Mouse (Mus musculus) liver, adult 2 months (tissue): ENCODE data around the gene Gpc4. TPM values are rescaled to one million over a fixed set of nuclear protein-coding genes. Genes with fewer than 3 reads are reported as not detected.

Experiments
- DNase-seq: peaks from one replicate; pipeline ENCODE4 v3.0.0-alpha.2; 2011; ENCODE audit warnings: low read depth, low spot score; ENCODE audit errors: extremely low read depth
- H3K27ac ChIP-seq: fragments of 200-500 bp; replicated peaks from 2 replicates; pipeline ENCODE4 v1.5.1; 2012; ENCODE audit warnings: low read depth, mild to moderate bottlenecking, control low read depth, inconsistent platforms, low read length; ENCODE audit not compliant: insufficient read depth
- H3K27me3 ChIP-seq: fragments of 200-500 bp; 2 replicates; pipeline ENCODE4 v1.6.1; 2012; ENCODE audit warnings: mild to moderate bottlenecking, moderate library complexity, low read length, inconsistent platforms; ENCODE audit not compliant: control insufficient read depth, insufficient read depth
- H3K36me3 ChIP-seq: fragments of 200-500 bp; 2 replicates; pipeline ENCODE4 v1.6.1; 2012; ENCODE audit warnings: low read length, inconsistent platforms; ENCODE audit not compliant: control insufficient read depth, insufficient read depth
- H3K4me1 ChIP-seq: fragments of 200-500 bp; 2 replicates; pipeline ENCODE4 v1.6.1; 2011; ENCODE audit warnings: low read length; ENCODE audit not compliant: control insufficient read depth, insufficient read depth
- H3K4me3 ChIP-seq: fragments of 200-500 bp; 2 replicates; pipeline ENCODE4 v1.5.1; 2011; ENCODE audit warnings: low read depth, mild to moderate bottlenecking, control low read depth, low read length, moderate library complexity; ENCODE audit not compliant: insufficient read depth
- H3K79me2 ChIP-seq: fragments of 200-500 bp; 2 replicates; pipeline ENCODE4 v1.6.1; 2012; ENCODE audit warnings: inconsistent platforms, mild to moderate bottlenecking, low read length, moderate library complexity; ENCODE audit not compliant: control insufficient read depth, insufficient read depth
- H3K9ac ChIP-seq: fragments of 200-500 bp; 2 replicates; pipeline ENCODE4 v1.6.1; 2012; ENCODE audit warnings: low read depth, mild to moderate bottlenecking, control low read depth, inconsistent platforms, low read length
- CTCF ChIP-seq: fragments of 200-500 bp; IDR thresholded peaks from 2 replicates; pipeline ENCODE4 v1.5.1; 2011; ENCODE audit warnings: low read depth, low read length, control low read depth
- POLR2A ChIP-seq: fragments of 200-500 bp; IDR thresholded peaks from 2 replicates; pipeline ENCODE4 v1.6.1; 2011; ENCODE audit warnings: low read length, control low read depth; ENCODE audit not compliant: insufficient read depth; ENCODE audit errors: extremely low read depth
- WGBS: fragments of 180-500 bp; shearing (Covaris S2); methylation state at CpG from one replicate; pipeline ENCODE4 v1.1.7; 2018; 5-methylcytosine and 5-hydroxymethylcytosine counted together
- polyA plus RNA-seq: library from polyadenylated mRNA; depleted of rRNA; stranded (reverse); fragments of >200 nt; gene quantifications from 2 replicates; pipeline ENCODE4 v1.2.3, GENCODE M21; 2012
- total RNA-seq: library from RNA; depleted of rRNA; stranded (reverse); fragments of >200 nt; gene quantifications from 2 replicates; pipeline ENCODE4 v1.2.3, GENCODE M21; 2014

Gpc4 gene
- total and polyA plus RNA-seq, 2 experiments: 30.3 to 30.8 TPM

DNA sequence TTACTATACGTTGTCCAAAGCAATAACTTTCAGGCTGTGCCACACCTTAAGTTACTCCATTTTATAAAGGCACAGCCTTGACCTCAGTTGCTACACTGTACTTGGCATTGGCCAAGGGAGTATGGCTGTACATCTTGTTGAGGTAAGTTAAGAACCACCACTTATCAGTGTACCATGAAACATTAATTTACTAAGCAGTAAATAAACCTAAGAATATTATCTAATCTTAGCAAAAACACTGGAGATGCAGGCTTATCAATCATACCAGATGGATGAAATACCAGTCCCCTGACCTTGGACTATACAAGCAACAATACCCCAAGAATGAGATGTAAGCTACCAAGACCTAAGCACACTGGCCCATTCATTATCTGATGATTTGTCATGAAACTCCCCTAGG, 63.1 kb downstream of the Gpc4 start:
- no peak for DNase-seq
- H3K4me3 ChIP-seq: no peak overlapping the region
- TF ChIP-seq CTCF (no peak), POLR2A (no peak)
- no peaks in the 10 kb centered on the region for H3K27me3 ChIP-seq
- no peaks in the 10 kb centered on the region for H3K4me1 ChIP-seq
- peaks cover 3% of the 10 kb centered on the region; the same call in 1 of the 2 replicates for H3K79me2 ChIP-seq
- H3K36me3 ChIP-seq: no peaks in the 10 kb centered on the region; the same call in 1 of the 2 replicates
- H3K9ac ChIP-seq: no peak overlapping the region
- 78% methylated on average over 1 of the region's 1 CpGs for WGBS
- H3K27ac ChIP-seq: no peak overlapping the region

DNA sequence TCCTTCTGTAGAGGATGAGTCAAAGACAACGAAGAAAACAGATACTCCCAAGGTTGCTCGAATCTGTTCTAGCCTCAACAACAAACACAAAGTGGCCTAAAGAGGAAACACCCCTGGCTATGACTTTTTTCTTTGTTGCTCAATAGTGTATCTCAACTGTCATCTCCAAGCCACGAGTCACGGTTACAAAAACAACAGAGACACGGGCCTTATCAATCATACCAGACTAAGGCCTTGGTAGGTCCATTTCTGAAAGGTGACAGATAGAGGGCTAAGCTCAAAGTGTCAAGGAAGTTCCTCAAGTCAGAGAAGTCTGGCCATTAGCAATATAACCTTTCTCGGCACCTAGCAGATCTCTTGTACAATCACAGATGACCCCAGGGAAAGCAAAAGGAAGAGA, 63.6 kb downstream of the Gpc4 start:
- no peak overlapping the region for H3K9ac ChIP-seq
- no peak for TF ChIP-seq POLR2A
- TF ChIP-seq CTCF: no peak
- no peaks in the 10 kb centered on the region for H3K27me3 ChIP-seq
- H3K4me3 ChIP-seq: no peak overlapping the region
- 33% methylated on average over 6 of the region's 6 CpGs for WGBS
- H3K79me2 ChIP-seq: peaks cover 3% of the 10 kb centered on the region; the same call in 1 of the 2 replicates
- H3K36me3 ChIP-seq: no peaks in the 10 kb centered on the region; the same call in 1 of the 2 replicates
- H3K4me1 ChIP-seq: no peaks in the 10 kb centered on the region
- H3K27ac ChIP-seq: no peak overlapping the region
- DNase-seq: peak; percentile 36

DNA sequence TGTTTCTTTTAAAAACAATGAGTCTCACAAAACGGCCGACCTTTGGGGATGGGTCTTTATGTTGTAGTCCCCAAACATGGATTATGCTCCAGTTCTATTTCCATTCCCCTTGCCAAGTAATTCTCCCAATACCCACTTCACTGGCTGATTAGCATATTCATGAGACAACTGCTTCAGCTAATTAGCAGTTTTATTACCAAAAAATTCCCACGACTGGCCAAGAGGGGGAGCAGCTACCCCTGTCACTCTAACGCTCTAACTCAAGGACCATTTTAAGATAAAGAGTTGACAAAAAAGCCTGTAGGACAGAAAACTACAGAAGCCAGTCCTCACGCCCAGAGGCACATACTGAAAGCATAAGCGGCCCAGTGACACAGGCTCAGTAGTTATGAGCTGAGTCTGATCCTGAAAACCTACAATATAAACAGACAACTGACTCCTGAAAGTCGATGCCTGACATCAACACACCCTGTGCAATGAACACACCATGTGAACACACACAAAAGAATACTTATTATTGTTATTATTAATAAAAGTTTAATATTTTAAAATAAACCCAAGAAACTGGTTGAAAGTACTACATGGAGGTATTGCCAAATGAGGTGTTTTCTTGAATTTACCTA, 77.2 kb downstream of the Gpc4 start:
- DNase-seq: peak; percentile 13
- no peaks in the 10 kb centered on the region for H3K4me1 ChIP-seq
- no peaks in the 10 kb centered on the region for H3K27me3 ChIP-seq
- H3K9ac ChIP-seq: no peak overlapping the region
- no peak overlapping the region for H3K4me3 ChIP-seq
- H3K27ac ChIP-seq: no peak overlapping the region
- TF ChIP-seq CTCF: peak; percentile 23; the same call in 1 of the 2 replicates
- no peak for TF ChIP-seq POLR2A
- WGBS: 55% methylated on average over 7 of the region's 7 CpGs
- H3K36me3 ChIP-seq: peaks cover 7% of the 10 kb centered on the region
- no peaks in the 10 kb centered on the region; the same call in 1 of the 2 replicates for H3K79me2 ChIP-seq

DNA sequence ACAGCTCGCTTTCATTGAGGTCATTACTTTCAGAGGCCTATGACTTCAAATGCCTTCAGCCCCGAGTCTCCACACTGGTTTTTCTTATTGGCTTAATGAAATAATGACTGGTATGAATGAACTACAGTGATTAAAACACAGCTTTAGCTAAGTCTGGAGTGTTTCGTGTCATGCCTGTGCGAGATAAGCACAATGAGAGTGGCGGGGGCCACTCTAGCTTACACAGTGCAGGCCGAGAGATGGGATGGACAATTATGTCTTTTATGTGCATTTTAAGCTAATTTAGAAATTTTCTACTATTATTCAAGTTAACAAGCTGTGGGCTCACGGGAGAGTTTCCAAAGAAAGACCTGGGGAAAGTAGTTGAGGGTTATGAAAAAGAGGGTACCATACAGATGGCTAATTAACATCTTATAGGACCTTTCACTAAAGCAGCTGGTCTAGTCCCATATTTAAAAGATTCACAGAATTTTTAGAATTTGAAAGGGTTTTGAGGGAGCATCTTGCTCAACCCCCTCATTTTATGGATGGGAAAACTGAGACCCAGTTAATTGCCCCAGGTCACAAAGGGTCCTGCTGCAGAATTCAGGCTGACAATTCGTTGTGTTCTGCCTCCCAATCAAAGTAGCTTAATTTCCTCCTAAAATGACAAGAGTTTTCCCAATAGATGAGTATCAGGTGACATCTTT, 78.0 kb downstream of the Gpc4 start:
- Histone ChIP-seq H3K4me1 (no peaks in the 10 kb centered on the region), H3K27ac (no peak overlapping the region), H3K79me2 (no peaks in the 10 kb centered on the region; the same call in 1 of the 2 replicates), H3K4me3 (no peak overlapping the region), H3K36me3 (peaks cover 7% of the 10 kb centered on the region), H3K9ac (no peak overlapping the region), H3K27me3 (no peaks in the 10 kb centered on the region)
- WGBS: 85% methylated on average over 8 of the region's 8 CpGs
- TF ChIP-seq POLR2A: no peak
- no peak for TF ChIP-seq CTCF
- no peak for DNase-seq

DNA sequence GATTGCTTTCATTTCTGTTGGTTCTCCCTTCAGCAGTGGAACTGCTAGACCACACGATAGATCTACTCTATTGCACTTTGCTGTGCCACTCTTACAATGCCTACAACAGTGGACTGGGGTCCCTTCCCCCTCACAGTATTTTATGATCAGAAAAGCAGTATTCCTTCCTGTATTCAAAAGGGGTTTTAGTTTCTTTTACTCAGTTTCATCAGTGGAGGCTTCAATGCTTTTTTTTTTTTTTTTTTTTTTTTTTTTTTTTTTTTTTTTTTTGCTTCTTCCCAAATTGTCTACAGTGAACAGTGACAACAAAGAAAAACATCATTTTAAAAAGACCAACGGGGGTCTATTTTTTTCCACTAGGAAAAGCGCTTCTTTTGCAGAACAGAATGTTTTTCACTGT, 81.5 kb downstream of the Gpc4 start:
- no peak for DNase-seq
- H3K27me3 ChIP-seq: no peaks in the 10 kb centered on the region
- H3K4me1 ChIP-seq: no peaks in the 10 kb centered on the region
- no peak overlapping the region for H3K27ac ChIP-seq
- no peak for TF ChIP-seq POLR2A
- TF ChIP-seq CTCF: no peak
- no peaks in the 10 kb centered on the region for H3K36me3 ChIP-seq
- H3K9ac ChIP-seq: no peak overlapping the region
- WGBS: 75% methylated on average over 3 of the region's 3 CpGs
- no peak overlapping the region for H3K4me3 ChIP-seq
- no peaks in the 10 kb centered on the region; the same call in 1 of the 2 replicates for H3K79me2 ChIP-seq

DNA sequence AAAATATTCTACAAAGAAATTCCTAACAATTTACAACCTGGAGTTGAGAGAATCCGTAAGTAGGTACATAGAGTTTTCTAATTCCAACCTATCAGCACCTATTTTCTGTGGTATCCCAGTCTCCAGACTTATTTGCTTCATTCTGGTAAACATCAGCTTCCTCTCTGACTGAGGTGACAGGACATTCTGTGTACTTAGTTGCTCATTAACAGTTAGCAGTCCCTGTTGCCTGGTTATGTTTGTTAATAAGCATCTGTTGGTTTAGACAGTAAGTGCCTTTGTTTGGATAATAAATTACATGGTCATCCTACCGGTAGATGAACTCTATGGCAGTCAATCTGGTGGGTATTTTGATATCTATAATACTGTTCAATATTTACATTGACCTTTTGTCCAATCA, 92.6 kb downstream of the Gpc4 start:
- WGBS: 31% methylated on average over 2 of the region's 2 CpGs
- H3K27me3 ChIP-seq: no peaks in the 10 kb centered on the region

More for the DNA sequence above, 92.6 kb downstream of the Gpc4 start:
- no peaks in the 10 kb centered on the region; the same call in 1 of the 2 replicates for H3K79me2 ChIP-seq
- no peak overlapping the region for H3K4me3 ChIP-seq
- peaks cover 3% of the 10 kb centered on the region for H3K4me1 ChIP-seq
- H3K9ac ChIP-seq: no peak overlapping the region
- H3K36me3 ChIP-seq: peaks cover 3% of the 10 kb centered on the region; the same call in 1 of the 2 replicates
- no peak for TF ChIP-seq CTCF
- no peak for TF ChIP-seq POLR2A
- peak; percentile 74 for DNase-seq
- no peak overlapping the region for H3K27ac ChIP-seq
